Mouse (Mus musculus) spleen, embryonic (tissue): Measurements from ENCODE around the gene Wdr27.
"Not testable (repeated sequence)": the region's sequence is repeated elsewhere in the genome, so short reads cannot be mapped to it uniquely, and the experiment has no call there.

Source experiments
- CTCF ChIA-PET: fragments of 350-600 bp; sonication (Branson Sonifier 250); formaldehyde crosslinking; loops from one replicate; lab custom pipeline; 2022; lab: Charles Lee

The Wdr27 gene

GRCm38 (mm10) chr17:14931469-14931868 lies 11.5 kb downstream of the Wdr27 start:
- CTCF ChIA-PET, result no interaction called here

GRCm38 (mm10) chr17:14930697-14931096 lies 12.3 kb downstream of the Wdr27 start:
- CTCF ChIA-PET, result no interaction called here

GRCm38 (mm10) chr17:14928631-14929030 lies 14.3 kb downstream of the Wdr27 start:
- CTCF ChIA-PET, result no interaction called here

- CTCF ChIA-PET, result no interaction called here
These were observed 15.2 kb downstream of the Wdr27 start for GRCm38 (mm10) chr17:14927644-14928218.

GRCm38 (mm10) chr17:14921582-14921981 lies 21.4 kb downstream of the Wdr27 start:
- CTCF ChIA-PET, result interaction anchor here (0.6 kb wide), 1 partner anchor 9 kb away, joined by 4 read pairs; no protein-coding TSS in a partner anchor

GRCm38 (mm10) chr17:14917866-14918265 lies 25.1 kb downstream of the Wdr27 start:
- CTCF ChIA-PET, result no interaction called here

GRCm38 (mm10) chr17:14914401-14914800 lies 28.6 kb downstream of the Wdr27 start:
- CTCF ChIA-PET, result no interaction called here

DNA sequence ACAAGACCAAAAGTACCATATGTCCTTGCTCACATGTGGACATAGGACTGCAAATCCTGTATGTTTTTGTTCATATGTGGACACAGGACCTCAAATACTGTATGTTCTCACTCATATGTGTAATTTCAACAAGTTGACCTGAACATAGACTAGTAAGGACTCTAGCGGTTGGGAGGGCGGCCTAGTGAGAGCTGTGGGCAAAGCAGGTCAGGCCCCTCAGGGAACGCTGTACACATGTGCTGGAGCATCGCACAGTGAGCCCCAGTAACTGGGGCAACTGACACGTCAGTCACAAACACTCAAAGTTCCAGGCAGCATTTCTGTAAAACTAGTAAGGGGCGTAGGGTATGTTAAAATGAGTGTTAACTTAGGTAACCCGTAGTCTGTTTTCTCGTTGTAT lies 30.0 kb downstream of the Wdr27 start:
- CTCF ChIA-PET, result no interaction called here

DNA sequence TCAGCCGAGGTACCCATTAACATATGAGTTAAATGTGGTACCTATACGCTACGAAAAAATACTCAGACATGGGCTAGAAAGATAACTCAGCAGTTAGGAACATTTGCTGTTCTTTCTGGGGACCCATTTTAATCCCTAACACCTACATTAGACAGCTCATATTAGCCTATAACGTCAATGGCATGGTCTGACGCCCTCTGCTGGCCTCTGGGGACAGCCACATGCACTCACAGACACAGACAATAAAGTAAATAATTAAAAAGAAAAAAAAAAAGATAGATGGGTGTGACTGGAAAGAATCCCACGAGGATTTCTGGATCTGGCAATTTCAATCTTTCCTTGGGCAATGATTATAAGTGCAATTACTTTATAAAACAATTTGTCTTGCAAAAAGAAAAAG lies 30.5 kb downstream of the Wdr27 start:
- CTCF ChIA-PET, result interaction anchor here (0.7 kb wide), 1 partner anchor 9 kb away, joined by 4 read pairs; no protein-coding TSS in a partner anchor

GRCm38 (mm10) chr17:14910771-14911170 lies 32.2 kb downstream of the Wdr27 start:
- CTCF ChIA-PET, result no interaction called here

DNA sequence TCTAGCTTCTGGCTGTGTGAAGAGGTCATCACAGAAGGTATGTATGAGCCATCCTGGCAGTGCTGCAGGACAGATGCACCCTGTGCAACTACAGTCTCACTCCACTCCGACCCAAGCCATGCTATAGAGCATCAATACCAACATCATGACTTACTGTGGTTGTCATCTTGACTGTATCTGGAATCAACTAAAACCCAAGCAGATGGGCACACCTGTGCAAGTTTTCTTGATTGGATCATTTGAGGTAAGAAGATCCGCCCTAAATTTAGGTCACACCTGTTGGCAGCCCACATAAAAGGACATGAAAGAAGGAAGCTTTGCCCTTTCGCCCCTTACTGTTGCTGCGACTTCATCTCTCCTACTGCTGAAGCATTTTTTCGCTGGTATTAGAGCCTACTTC lies 33.6 kb downstream of the Wdr27 start:
- CTCF ChIA-PET, result no interaction called here

DNA sequence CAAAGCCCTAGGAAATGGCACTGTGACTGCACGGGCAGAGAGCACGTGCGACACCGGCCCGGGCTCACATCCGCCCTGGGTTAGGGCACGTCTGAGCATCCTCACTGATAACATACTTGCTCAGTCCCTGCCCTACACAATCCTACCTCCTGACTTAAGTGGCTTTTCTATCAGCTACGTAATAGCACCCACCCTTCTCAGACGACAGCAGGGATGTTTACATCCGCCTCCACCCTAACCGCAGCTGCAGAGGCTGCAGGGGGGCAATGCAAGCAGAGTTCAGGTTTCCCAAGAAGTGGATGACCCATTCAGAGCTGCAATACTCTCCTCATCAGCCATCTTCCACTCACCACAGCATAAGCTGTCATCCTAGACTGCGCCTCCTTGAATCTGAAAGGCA lies 35.8 kb downstream of the Wdr27 start:
- CTCF ChIA-PET, result no interaction called here

- CTCF ChIA-PET, result no interaction called here
These were observed 36.3 kb downstream of the Wdr27 start for GRCm38 (mm10) chr17:14906611-14907010.

- CTCF ChIA-PET, result no interaction called here
These were observed 38.2 kb downstream of the Wdr27 start for GRCm38 (mm10) chr17:14904637-14905265.

DNA sequence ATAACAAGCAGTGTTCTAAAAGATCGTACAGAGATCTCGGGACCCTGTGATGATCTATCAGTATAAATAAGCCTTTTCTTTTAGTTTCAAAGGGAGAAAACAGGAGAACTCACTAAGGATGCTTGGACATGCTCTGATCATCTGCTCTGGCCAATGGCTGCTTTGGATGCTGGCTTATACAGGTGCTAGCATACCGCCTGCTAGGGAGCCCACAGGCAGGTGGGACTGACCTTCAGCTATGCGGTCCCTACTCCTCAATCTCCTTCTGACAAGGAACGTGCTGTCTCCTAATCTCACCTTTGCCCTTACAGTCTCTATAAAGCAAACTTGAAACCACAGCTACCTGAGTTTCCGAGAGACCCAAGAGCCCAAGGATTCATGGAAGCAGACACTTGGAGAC lies 38.8 kb downstream of the Wdr27 start:
- CTCF ChIA-PET, result no interaction called here

GRCm38 (mm10) chr17:14903212-14903611 lies 39.7 kb downstream of the Wdr27 start:
- CTCF ChIA-PET, result no interaction called here

DNA sequence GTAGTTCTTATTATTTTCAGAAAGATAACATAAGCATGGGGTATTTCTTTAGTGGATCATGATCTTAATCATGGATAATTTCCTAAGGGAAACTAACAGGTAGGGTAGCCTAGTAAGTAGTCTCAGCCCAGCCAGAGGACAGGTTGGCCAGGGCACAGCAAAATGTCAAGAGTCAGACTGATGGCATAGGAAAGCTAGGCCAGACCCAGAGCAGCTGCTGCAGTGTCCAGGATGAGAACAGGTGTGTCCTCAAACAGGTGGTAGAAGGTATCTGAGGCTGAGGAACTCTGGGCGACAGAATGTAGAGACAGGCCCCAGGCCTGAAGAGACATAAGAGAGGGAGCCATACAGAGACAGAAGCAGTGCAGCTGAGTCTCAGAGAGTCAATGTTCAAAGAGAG lies 44.0 kb downstream of the Wdr27 start:
- CTCF ChIA-PET, result no interaction called here

DNA sequence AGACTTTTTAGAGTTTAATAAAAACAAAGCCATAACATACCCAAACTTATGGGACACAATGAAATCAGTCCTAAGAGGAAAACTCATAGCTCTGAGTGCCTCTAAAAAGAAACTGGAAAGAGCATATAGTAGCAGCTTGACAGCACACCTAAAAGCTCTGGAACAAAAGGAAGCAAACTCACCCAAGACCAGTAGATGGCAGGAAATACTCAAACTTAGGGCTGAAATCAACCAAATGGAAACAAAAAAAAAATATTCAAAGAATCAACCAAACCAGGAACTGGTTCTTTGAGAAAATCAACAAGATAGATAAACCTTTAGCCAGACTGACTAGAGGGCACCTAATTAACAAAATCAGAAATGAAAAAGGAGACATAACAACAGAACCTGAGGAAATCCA lies 47.9 kb downstream of the Wdr27 start:
- CTCF ChIA-PET, result not testable (repeated sequence)

DNA sequence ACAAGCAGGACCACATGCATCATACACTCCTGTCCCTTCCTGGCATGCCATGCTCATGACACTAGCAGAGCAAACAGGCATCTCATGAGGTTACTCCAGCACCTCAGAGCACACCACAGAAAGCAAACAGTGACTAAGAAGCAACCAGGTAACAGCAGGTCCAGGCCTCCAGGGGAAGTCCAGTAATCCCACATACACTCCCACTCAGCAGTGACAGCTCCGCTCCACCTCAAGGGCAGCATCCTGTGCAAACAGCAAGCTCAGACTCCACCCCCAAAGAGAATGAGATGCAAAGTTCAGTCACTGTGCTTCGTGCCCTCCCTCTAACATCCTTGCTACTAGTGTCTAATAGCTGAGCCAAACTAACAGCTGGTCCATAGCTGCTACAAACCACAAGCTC lies 56.0 kb downstream of the Wdr27 start:
- CTCF ChIA-PET, result no interaction called here

- CTCF ChIA-PET, result no interaction called here
These were observed 68.2 kb downstream of the Wdr27 start for GRCm38 (mm10) chr17:14874656-14875204.

GRCm38 (mm10) chr17:14860220-14860619 lies 82.7 kb downstream of the Wdr27 start:
- CTCF ChIA-PET, result no interaction called here

GRCm38 (mm10) chr17:14847709-14848108 lies 95.2 kb downstream of the Wdr27 start:
- CTCF ChIA-PET, result no interaction called here

GRCm38 (mm10) chr17:14846880-14847279 lies 96.1 kb downstream of the Wdr27 start:
- CTCF ChIA-PET, result no interaction called here
